Mouse (Mus musculus): ENCODE measurements around the gene Dynlrb1.
A peak's percentile ranks its signal among the peaks of the same experiment; 100 is the strongest.

- TF ChIP-seq CTCF (IDR thresholded peaks at IDR 0.05; ENCODE audit: low read depth) (peak; percentile 56), EP300 (optimal IDR thresholded peaks at IDR 0.05) (no peak)
These were observed at the start of gene Dynlrb1 for GRCm38 (mm10) chr2:155236362-155236992.
